Comparison of ENCODE assay signal across 15 mouse cellular contexts in genomic region chr2:50186711-50187405, GRCm38 (mm10).
A peak's percentile ranks its signal among the peaks of the same experiment; 100 is the strongest.
DNase-seq lines count a peak whose midpoint lies in the region; ATAC-seq and TF ChIP-seq lines count a peak whose summit lies in the region.
"Had no signal": no experiment of that assay in that cellular context is flagged by ENCODE, and none has a peak within 500 bp of the region (broad histone marks: within the 10 kb centered on the region; RNA-seq: fewer than 3 reads in every experiment).

No protein-coding gene starts in this region.

- 0 out of 2 replicates have a peak overlapping the region, but pooled peaks have one; percentile 2 for H3K4me2 ChIP-seq in intestine, embryonic 16.5 days (ENCODE audit: low read depth, low read length)
- no peak overlapping the region for H3K4me2 ChIP-seq in midbrain, embryonic 13.5 days (replicated peaks)
- H3K4me2 ChIP-seq: stomach, embryonic 15.5 days had no signal

- no peak for TF ChIP-seq CTCF in layer of hippocampus, adult 2 months (conservative IDR thresholded peaks at IDR 0.05)
- TF ChIP-seq CTCF in brain, embryonic 14.5 days (IDR thresholded peaks at IDR 0.05; ENCODE audit: borderline replicate concordance, extremely low read depth, insufficient read depth, insufficient read length): no peak

- peak; percentile 84 for ATAC-seq in intestine, embryonic 16.5 days
- no peak for ATAC-seq in midbrain, embryonic 13.5 days
- ATAC-seq: hindbrain, embryonic 16.5 days; lung, postnatal 0 days had no signal

- peak; percentile 15 to 23 for DNase-seq in layer of hippocampus, adult 2 months (ENCODE audit: low spot score in 2 of 2)
- no peak for DNase-seq in layer of hippocampus, adult 9-11 months
- DNase-seq in brain, embryonic 14.5 days (ENCODE audit: low read depth): peak; percentile 66
- DNase-seq in kidney, postnatal 36 days: peak; percentile 40
- no peak for DNase-seq in lung, adult 18-20 months
- DNase-seq in testis, postnatal 14 days (ENCODE audit: low spot score): no peak
- DNase-seq: cerebellum, adult 2 months; liver; thymus, postnatal 36 days had no signal

- H3K36me3 ChIP-seq in intestine, embryonic 16.5 days (ENCODE audit: control insufficient read depth, insufficient read depth, low read length): no peaks in the 10 kb centered on the region
- no peaks in the 10 kb centered on the region for H3K36me3 ChIP-seq in midbrain, embryonic 13.5 days
- H3K36me3 ChIP-seq: stomach, embryonic 15.5 days had no signal

- no peak overlapping the region for H3K4me3 ChIP-seq in layer of hippocampus, adult 2 months
- H3K4me3 ChIP-seq in intestine, embryonic 16.5 days (ENCODE audit: low read length): no peak overlapping the region
- H3K4me3 ChIP-seq in midbrain, embryonic 13.5 days (replicated peaks): no peak overlapping the region
- H3K4me3 ChIP-seq: megakaryocyte, embryonic 14.5 days; stomach, embryonic 15.5 days had no signal

- no peak for TF ChIP-seq POLR2A in brain, embryonic 14.5 days (IDR thresholded peaks at IDR 0.05; ENCODE audit: borderline replicate concordance, extremely low read depth, insufficient read depth, insufficient read length, poor library complexity, severe bottlenecking)

- H3K27ac ChIP-seq in layer of hippocampus, adult 2 months: no peak overlapping the region
- H3K27ac ChIP-seq in intestine, embryonic 16.5 days (ENCODE audit: low read length): peak overlapping the region; percentile 52
- H3K27ac ChIP-seq in midbrain, embryonic 13.5 days: no peak overlapping the region
- H3K27ac ChIP-seq: stomach, embryonic 15.5 days had no signal

- peaks cover 10% of the 10 kb centered on the region for H3K4me1 ChIP-seq in intestine, embryonic 16.5 days (ENCODE audit: control insufficient read depth, insufficient read depth, low read length)
- H3K4me1 ChIP-seq in midbrain, embryonic 13.5 days (replicated peaks): peaks cover 6% of the 10 kb centered on the region
- H3K4me1 ChIP-seq: megakaryocyte, embryonic 14.5 days; stomach, embryonic 15.5 days had no signal

- H3K9ac ChIP-seq in intestine, embryonic 16.5 days (ENCODE audit: low read depth, low read length): no peak overlapping the region
- H3K9ac ChIP-seq in midbrain, embryonic 13.5 days (replicated peaks): no peak overlapping the region
- H3K9ac ChIP-seq: stomach, embryonic 15.5 days had no signal

- no peaks in the 10 kb centered on the region for H3K27me3 ChIP-seq in intestine, embryonic 16.5 days (replicated peaks; ENCODE audit: control insufficient read depth, insufficient read depth, low read length)
- H3K27me3 ChIP-seq in midbrain, embryonic 13.5 days: no peaks in the 10 kb centered on the region
- H3K27me3 ChIP-seq: megakaryocyte, embryonic 14.5 days; stomach, embryonic 15.5 days had no signal

- H3K9me3 ChIP-seq in intestine, embryonic 16.5 days (ENCODE audit: control insufficient read depth, low read length): no peaks in the 10 kb centered on the region
- no peaks in the 10 kb centered on the region for H3K9me3 ChIP-seq in midbrain, embryonic 13.5 days
- H3K9me3 ChIP-seq: stomach, embryonic 15.5 days had no signal

- 16% methylated on average over 12 of the region's 12 CpGs for WGBS in intestine, embryonic 16.5 days
- 33% methylated on average over 12 of the region's 12 CpGs for WGBS in midbrain, embryonic 13.5 days

Comparison
In these comparisons a context has a peak if more than half of its experiments do, and no peak if none do; other contexts are left out.
1. DNase-seq: peak in layer of hippocampus, adult 2 months (2 of 2), brain, embryonic 14.5 days (single experiment) and kidney, postnatal 36 days (2 of 2); none in layer of hippocampus, adult 9-11 months (single experiment), lung, adult 18-20 months (0 of 2) and testis, postnatal 14 days (single experiment).